Mouse (Mus musculus) mesoderm, embryonic 11.5 days (tissue): Measurements from ENCODE around the gene Gse1.
A peak's percentile ranks its signal among the peaks of the same experiment; 100 is the strongest.

Experiments used
- DNase-seq: peaks from one replicate; pipeline ENCODE4 v3.0.0-alpha.2; 2012; ENCODE audit warnings: low read depth, low spot score

Gse1 gene

GRCm38 (mm10) chr8:120276051-120276890 is 48.0 kb downstream of the Gse1 start:
- peak; percentile 95 for DNase-seq

DNA sequence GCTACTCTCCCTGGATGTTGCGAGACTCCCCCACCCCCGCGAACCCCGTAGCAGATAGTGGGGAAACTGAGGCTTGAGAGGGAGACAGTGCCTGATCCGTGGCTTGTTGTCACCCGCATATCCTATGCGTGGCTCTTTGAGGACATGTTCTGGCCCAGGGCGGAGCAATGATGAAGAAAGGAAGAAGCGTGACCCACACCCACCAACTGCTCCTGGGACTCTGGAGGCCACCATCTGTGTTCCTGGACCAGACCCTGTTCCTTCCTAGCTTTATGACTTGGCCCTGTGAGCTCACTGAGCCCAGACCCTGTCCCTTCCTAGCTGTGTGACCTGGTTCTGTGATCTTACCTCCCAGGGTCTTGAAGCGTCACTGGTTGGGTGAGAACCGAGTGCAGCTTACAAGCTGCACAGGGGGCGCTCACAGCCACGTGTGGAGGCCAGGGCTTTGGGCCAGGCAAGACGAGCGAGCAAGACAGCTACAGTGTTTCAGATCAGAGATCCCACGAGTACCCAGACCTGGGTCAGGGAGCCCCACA is 48.7 kb downstream of the Gse1 start:
- no peak for DNase-seq

- DNase-seq = no peak
Observed at GRCm38 (mm10) chr8:120278009-120278408, 49.8 kb downstream of the Gse1 start.

- no peak for DNase-seq
Observed at GRCm38 (mm10) chr8:120279418-120279817, 51.2 kb downstream of the Gse1 start.

DNA sequence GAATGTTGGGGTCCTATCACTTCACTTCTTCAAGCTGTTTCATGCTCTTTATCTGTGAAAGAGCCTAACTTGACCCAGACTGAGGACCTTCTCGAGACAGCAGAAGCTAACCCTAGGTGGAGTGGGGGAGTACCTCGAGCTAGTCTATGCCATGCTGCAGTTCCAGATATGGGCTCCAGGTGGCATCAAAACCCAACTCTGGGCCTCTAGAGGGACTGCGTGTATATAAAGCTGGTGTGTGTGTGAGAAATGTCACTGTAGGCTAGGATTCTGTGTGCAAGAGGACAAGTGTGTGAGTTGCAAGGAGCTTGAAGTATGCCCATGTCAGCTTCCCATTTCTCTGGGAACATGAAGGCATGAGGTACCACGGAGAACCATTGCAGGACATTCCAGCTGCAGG is 53.2 kb downstream of the Gse1 start:
- DNase-seq = peak; percentile 85

DNA sequence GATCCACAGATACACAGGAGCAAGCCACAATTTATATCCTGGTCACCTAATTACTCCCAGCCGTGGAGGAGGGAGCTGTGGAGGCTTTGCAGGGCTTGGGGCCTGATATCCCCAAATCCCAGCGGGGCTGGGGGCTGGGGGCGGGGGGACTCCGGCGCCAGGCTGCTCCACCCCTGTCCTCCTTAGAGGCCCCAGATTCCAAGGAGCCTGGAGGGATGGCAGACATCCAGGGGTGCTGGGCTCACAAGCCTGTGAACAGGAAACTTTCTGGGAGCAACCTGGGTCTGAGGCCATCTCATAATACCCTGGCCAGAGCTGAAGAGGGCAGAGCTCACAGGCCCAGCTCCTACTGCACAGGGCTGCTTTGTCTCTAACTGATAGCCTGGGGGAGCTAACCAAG is 54.2 kb downstream of the Gse1 start:
- no peak for DNase-seq

GRCm38 (mm10) chr8:120284265-120284664 is 56.0 kb downstream of the Gse1 start:
- no peak for DNase-seq

DNA sequence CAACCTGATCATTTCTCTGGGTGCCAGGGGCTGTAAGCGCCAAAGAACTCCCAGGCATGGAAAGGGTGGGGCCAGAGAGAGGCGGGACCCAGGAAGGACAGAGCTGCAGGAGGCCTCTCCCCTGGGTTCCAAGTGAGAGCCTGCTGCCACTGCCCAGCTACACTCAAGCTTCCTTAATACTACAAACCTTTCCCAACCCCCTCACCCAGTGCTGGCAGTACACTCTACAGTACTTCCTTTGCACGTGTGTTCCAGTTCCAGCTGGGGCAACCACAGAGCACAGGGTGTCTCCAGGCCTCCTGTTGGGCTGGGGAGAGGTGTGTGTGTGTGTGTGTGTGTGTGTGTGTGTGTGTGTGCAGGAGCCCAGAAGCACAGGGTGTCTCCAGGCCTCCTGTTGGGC is 56.8 kb downstream of the Gse1 start:
- no peak for DNase-seq

DNA sequence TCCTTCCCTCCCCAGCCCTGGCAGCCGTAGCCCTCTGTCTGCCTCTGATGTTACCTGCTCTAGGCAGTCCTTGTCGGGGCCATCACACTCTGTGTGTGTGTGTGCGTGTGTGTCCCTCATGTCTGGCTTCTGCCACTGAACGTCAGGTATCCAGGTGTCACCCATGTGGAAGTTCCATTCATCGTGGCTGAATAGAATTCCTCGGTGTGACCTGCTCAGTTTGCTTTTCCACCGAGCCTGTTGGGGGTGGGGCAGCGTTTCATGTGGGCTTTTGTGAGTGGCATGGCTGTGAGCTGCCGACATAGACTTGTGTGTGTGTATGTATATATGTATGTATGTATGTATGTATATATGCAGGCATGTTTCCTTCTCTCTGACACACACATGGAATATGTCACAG is 57.6 kb downstream of the Gse1 start:
- DNase-seq = no peak

DNA sequence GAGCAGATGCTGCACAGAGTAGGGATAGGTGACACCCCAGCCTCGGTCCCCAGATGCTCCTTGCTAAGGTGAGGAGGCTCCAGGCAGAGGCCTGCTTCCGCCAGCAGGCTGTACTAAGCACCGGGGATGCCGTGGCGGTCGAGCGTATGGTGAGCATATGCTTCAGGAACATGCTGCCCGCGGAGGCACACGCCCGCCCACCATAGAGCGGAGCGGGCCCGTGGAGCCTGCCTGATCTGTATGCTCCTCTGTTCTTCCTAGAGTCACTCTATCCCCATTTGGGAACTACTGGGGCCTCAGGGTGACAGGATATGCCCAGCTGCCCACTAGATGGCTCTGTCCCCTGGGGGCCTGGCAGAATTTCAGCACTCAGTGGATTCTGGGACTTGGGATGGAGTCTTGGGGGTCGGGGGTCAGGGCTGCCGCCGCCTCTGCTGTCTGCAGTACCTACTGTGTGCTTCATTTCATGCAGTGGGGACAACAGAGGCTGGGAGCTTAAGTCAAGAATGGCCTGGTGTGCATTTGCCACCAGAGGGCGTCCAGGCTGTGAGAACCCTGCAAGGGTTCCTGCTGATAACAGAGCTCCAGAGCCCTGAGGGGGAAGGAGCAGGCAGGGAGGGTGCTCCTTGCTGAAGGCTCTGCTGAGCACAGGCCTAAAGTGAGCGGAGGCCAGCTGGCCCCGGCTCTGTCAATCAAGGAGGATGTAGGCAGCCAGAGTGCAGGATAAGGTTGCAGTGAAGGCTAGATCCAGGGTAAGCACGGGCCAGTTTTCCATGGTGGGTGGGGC is 60.1 kb downstream of the Gse1 start:
- peak; percentile 78 for DNase-seq

- DNase-seq = no peak
Observed at GRCm38 (mm10) chr8:120289191-120289590, 60.9 kb downstream of the Gse1 start.

GRCm38 (mm10) chr8:120289698-120290181 is 61.5 kb downstream of the Gse1 start:
- no peak for DNase-seq

DNA sequence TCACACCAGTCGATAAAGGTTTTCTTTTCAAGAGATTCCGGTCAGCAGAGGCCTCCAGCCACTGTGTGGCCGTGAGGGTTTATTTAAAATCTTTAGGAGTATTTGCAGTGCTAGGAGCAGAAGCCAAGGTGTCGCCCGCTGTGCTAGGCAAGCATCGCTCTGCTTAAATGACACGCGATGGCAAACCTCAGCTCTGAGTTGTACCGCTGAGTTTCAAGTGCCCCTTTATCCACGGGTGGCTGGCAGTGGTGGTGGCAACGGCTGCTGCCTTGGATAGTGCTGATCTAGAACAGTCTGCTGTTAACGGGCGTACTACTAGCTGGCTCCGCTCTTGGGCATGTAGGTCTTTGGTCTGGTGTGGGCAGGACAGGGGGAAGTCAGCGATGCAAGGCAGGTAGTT is 62.4 kb downstream of the Gse1 start:
- no peak for DNase-seq

GRCm38 (mm10) chr8:120291650-120292049 is 63.4 kb downstream of the Gse1 start:
- no peak for DNase-seq

DNA sequence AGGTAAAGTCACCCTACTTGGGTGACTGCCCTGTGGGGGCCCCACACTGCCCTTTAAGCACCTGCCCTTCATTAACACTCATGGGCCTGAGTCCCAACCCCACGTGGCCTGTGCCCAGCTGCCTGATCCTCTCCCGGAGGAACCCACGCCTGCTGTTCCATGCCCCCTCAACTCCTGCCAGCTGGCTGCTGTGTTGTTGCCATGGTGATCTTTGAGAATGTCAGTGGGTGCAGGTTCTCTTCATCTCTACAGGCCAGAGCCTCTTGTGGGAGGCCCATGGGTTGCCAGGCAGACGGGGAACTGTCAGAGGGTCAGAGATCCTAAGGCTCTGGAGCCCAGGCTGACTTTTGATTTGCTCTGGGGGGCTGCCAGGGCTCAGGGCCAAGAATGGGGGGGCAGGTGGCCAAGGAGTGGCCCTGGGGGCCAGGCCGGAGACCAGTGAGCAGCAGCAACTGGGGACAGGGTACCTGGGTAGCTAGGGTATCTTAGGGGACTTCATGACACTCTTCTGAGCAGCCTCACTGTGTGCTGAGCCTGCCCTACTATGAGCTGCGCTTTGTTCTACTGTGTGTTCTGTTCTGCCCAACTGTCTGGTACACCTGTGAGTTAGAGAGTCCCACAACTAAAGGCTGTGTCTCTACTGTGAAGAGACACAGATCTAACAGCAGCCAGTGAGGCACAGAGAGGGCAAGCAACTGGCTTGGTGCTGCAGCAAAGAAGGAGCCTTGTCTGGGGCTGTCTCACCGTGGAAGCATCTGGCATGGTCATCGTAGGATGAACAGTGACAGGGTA is 64.3 kb downstream of the Gse1 start:
- DNase-seq = peak; percentile 64

- no peak for DNase-seq
Observed at GRCm38 (mm10) chr8:120293421-120294357, 65.4 kb downstream of the Gse1 start.

DNA sequence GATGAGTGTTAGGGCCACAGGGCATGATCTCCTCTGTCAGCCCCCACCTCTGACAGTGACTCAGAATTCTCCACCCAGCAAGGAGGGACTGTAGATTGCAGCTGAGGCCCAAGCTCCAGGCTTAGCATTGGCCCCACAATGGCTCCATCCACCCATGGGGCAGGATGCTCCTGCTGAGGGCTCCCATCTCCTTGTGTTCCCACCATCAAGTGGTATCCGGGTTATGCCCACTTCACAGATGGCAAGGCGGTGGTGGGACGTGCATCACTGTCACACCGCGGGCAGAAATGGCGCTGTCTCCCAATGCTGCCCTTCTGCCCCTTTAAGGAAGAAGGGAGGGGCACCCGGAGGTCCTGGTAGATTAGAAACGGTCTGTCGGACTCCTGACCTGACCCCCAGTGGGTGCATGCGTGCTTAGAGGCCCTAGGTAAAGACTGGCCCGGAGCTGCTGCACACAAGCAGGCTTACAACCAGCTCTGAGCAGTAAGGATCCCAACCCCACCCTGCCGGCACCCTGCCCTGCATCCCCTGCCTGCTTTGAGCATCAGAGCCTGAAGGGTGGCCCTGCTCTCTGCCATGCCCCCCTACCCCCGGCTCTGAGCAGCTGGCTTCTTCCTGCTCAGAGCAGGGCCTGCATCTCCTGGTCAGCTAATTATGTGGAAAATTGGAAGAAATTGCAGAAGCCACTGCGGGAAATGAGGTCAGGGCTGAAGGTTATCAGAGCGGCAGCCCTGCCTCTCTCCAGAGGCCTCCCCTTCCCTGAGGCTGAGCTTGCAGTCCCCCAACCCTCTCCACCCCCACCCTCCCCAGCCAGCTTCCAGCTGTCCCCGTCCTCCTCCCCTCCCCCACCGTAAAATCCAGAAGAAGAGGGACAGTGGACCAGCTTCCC is 67.0 kb downstream of the Gse1 start:
- peak; percentile 80 for DNase-seq

GRCm38 (mm10) chr8:120297000-120297399 is 68.7 kb downstream of the Gse1 start:
- DNase-seq = peak; percentile 71
